Mouse (Mus musculus) cerebral cortex, adult 2 months (tissue): ENCODE measurements around the gene Gm21858.

Experiments
- WGBS: fragments of 180-500 bp; shearing (Covaris S2); methylation state at CpG from one replicate; pipeline ENCODE4 v1.1.7; 2018; 5-methylcytosine and 5-hydroxymethylcytosine counted together

Gm21858 gene

GRCm38 (mm10) chrY:55731456-55731855 lies at the start of gene Gm21858:
Gm21858 (plus strand) TSS chrY:55731756.
- WGBS, result no CpG with 5 or more reads among the region's 6 CpGs
